Mouse (Mus musculus): ENCODE measurements around the gene Kctd3.
A peak's percentile ranks its signal among the peaks of the same experiment; 100 is the strongest.
"Not testable (repeated sequence)": the region's sequence is repeated elsewhere in the genome, so short reads cannot be mapped to it uniquely, and the experiment has no call there.

Gene Kctd3

GRCm38 (mm10) chr1:189007239-189007979 lies at the start of gene Kctd3:
TSS of gene Kctd3 (minus strand) at chr1:189007841.
- peak; percentile 97 for DNase-seq (ENCODE audit: low spot score)

- DNase-seq (ENCODE audit: low spot score) = no peak
These were observed 49.8 kb upstream of the Kctd3 start for GRCm38 (mm10) chr1:189057425-189057824.

GRCm38 (mm10) chr1:189055933-189056332 lies 48.3 kb upstream of the Kctd3 start:
- no peak for DNase-seq (ENCODE audit: low spot score)

GRCm38 (mm10) chr1:189054941-189055551 lies 47.4 kb upstream of the Kctd3 start:
- DNase-seq (ENCODE audit: low spot score) = no peak

GRCm38 (mm10) chr1:189054191-189054590 lies 46.5 kb upstream of the Kctd3 start:
- DNase-seq (ENCODE audit: low spot score) = no peak

GRCm38 (mm10) chr1:189052189-189052588 lies 44.5 kb upstream of the Kctd3 start:
- DNase-seq (ENCODE audit: low spot score) = no peak

- DNase-seq (ENCODE audit: low spot score) = no peak
These were observed 42.5 kb upstream of the Kctd3 start for GRCm38 (mm10) chr1:189050122-189050521.

GRCm38 (mm10) chr1:189048331-189048730 lies 40.7 kb upstream of the Kctd3 start:
- DNase-seq (ENCODE audit: low spot score) = no peak

GRCm38 (mm10) chr1:189047918-189048317 lies 40.3 kb upstream of the Kctd3 start:
- no peak for DNase-seq (ENCODE audit: low spot score)

GRCm38 (mm10) chr1:189046831-189047230 lies 39.2 kb upstream of the Kctd3 start:
- DNase-seq (ENCODE audit: low spot score) = no peak

- no peak for DNase-seq (ENCODE audit: low spot score)
These were observed 38.7 kb upstream of the Kctd3 start for GRCm38 (mm10) chr1:189046301-189046700.

- no peak for DNase-seq (ENCODE audit: low spot score)
These were observed 33.6 kb upstream of the Kctd3 start for GRCm38 (mm10) chr1:189041261-189041660.

GRCm38 (mm10) chr1:189039348-189039747 lies 31.7 kb upstream of the Kctd3 start:
- no peak for DNase-seq (ENCODE audit: low spot score)

- not testable (repeated sequence) for DNase-seq (ENCODE audit: low spot score)
These were observed 25.2 kb upstream of the Kctd3 start for GRCm38 (mm10) chr1:189032817-189033216.

- DNase-seq (ENCODE audit: low spot score) = no peak
These were observed 23.3 kb upstream of the Kctd3 start for GRCm38 (mm10) chr1:189030975-189031374.

- DNase-seq (ENCODE audit: low spot score) = peak; percentile 57
These were observed 20.6 kb upstream of the Kctd3 start for GRCm38 (mm10) chr1:189028267-189028666.

GRCm38 (mm10) chr1:189026885-189027284 lies 19.2 kb upstream of the Kctd3 start:
- peak; percentile 63 for DNase-seq (ENCODE audit: low spot score)

GRCm38 (mm10) chr1:189023701-189024080 lies 16.1 kb upstream of the Kctd3 start:
- DNase-seq (ENCODE audit: low spot score) = no peak

GRCm38 (mm10) chr1:189022925-189023700 lies 15.5 kb upstream of the Kctd3 start:
- DNase-seq (ENCODE audit: low spot score) = peak; percentile 77

- no peak for DNase-seq (ENCODE audit: low spot score)
These were observed 7.7 kb upstream of the Kctd3 start for GRCm38 (mm10) chr1:189015372-189015771.

GRCm38 (mm10) chr1:189013587-189013921 lies 5.9 kb upstream of the Kctd3 start:
- DNase-seq (ENCODE audit: low spot score) = no peak

- DNase-seq (ENCODE audit: low spot score) = no peak
These were observed 5.4 kb upstream of the Kctd3 start for GRCm38 (mm10) chr1:189012846-189013586.
